Mouse (Mus musculus) stomach, postnatal 0 days (tissue): ENCODE measurements around the gene Nell1.

ENCODE experiments used
- CTCF ChIP-seq: IDR thresholded peaks from 2 replicates; pipeline ENCODE4 v1.5.1; 2016; ENCODE audit warnings: antibody characterized with exemption, low read depth, mild to moderate bottlenecking, moderate library complexity
- EP300 ChIP-seq: optimal IDR thresholded peaks from 2 replicates; pipeline ENCODE3; 2016; ENCODE audit warnings: antibody characterized with exemption

DNA sequence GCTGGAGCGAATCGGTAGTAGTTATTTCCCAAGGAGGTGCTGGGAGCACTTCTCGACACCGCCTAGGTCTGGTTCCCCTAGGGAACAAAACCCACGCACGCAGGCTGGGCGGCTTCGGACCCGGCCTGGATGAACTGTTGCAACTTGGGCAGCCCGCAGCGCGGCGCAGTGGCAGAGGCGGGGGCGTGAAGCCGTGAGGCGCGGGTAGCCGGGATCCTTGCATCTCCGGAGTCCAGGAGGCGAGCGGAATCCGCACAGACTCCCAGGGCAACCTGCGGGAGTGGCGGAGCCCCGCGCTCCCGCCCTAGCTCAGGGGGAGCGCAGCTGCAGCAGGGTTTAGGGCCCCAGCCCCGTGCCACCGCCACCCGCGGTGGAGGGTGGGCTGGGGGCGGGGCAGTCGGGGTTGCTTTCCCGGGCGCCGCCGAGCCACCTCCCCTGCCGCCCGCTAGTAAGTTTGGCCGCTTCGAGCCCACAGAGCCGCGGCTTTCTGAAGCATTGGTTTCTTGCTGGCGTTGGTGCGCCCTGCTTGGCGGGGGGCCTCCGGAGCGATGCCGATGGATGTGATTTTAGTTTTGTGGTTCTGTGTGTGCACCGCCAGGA lies at the start of gene Nell1:
- TF ChIP-seq EP300 (no peak), CTCF (no peak)
